Comparison of ENCODE assay signal across 12 mouse cellular contexts in the genomic region with DNA sequence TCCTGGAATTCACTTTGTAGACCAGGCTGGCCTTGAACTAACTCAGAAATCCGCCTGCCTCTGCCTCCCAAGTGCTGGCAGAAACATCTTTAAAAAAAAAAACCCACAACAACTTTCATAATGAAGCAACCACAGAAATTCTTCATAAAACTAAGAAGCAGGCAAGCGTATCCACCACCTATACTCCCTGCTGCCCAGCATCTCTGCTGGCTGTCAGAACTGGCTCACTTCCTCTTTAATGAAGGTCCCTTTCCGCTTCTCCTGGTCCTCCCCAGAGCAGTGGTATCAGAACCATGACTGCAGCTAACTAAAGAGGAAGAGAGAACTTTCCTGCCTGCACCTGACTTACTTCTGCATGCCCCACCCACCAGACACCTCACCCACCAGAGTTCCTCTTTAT. TPM values are rescaled to one million over a fixed set of nuclear protein-coding genes. Genes with fewer than 3 reads are reported as not detected.
DNase-seq lines count a peak whose midpoint lies in the region; ATAC-seq and TF ChIP-seq lines count a peak whose summit lies in the region.
"Had no signal": no experiment of that assay in that cellular context is flagged by ENCODE, and none has a peak within 500 bp of the region (broad histone marks: within the 10 kb centered on the region; RNA-seq: fewer than 3 reads in every experiment).

No protein-coding gene starts in this region.

- TF ChIP-seq EP300 in lung, postnatal 0 days (IDR thresholded peaks at IDR 0.05): no peak

- H3K9me3 ChIP-seq in lung, postnatal 0 days (ENCODE audit: low read length): no peaks in the 10 kb centered on the region
- no peaks in the 10 kb centered on the region for H3K9me3 ChIP-seq in hindbrain, embryonic 13.5 days
- H3K9me3 ChIP-seq: kidney, embryonic 15.5 days; limb, embryonic 10.5 days had no signal

- H3K27ac ChIP-seq in lung, postnatal 0 days (ENCODE audit: low read length): no peak overlapping the region
- H3K27ac ChIP-seq in hindbrain, embryonic 13.5 days: no peak overlapping the region
- H3K27ac ChIP-seq: kidney, embryonic 15.5 days; limb, embryonic 10.5 days had no signal

- no peak overlapping the region for H3K9ac ChIP-seq in lung, postnatal 0 days (replicated peaks; ENCODE audit: low read depth)
- no peak overlapping the region for H3K9ac ChIP-seq in hindbrain, embryonic 13.5 days
- H3K9ac ChIP-seq: kidney, embryonic 15.5 days had no signal

- no peak for TF ChIP-seq POLR2A in lung, adult 2 months (IDR thresholded peaks at IDR 0.05; ENCODE audit: borderline replicate concordance, extremely low read depth, low read depth, low read length)

- no peak overlapping the region for H3K4me3 ChIP-seq in lung, postnatal 0 days (ENCODE audit: low read depth, low read length)
- H3K4me3 ChIP-seq in lung, adult 2 months (replicated peaks; ENCODE audit: extremely low read depth, low read depth, low read length): no peak overlapping the region
- H3K4me3 ChIP-seq in hindbrain, embryonic 13.5 days: no peak overlapping the region
- H3K4me3 ChIP-seq: kidney, embryonic 15.5 days; limb, embryonic 10.5 days had no signal

- H3K4me2 ChIP-seq in lung, postnatal 0 days (replicated peaks; ENCODE audit: low read depth, low read length): no peak overlapping the region
- H3K4me2 ChIP-seq in hindbrain, embryonic 13.5 days: no peak overlapping the region
- H3K4me2 ChIP-seq: kidney, embryonic 15.5 days had no signal

- H3K27me3 ChIP-seq in lung, postnatal 0 days (replicated peaks; ENCODE audit: insufficient read depth, low read length): no peaks in the 10 kb centered on the region
- peaks cover 13% of the 10 kb centered on the region; the same call in 1 of the 2 replicates for H3K27me3 ChIP-seq in hindbrain, embryonic 13.5 days
- H3K27me3 ChIP-seq: kidney, embryonic 15.5 days had no signal

- DNase-seq in lung, postnatal 0 days (ENCODE audit: low spot score): peak; percentile 61
- no peak for DNase-seq in lung, adult 2 months
- peak; percentile 77 to 90 for DNase-seq in monocyte, adult 2 months (ENCODE audit: low read depth in 1 of 2, low spot score in 2 of 2)
- DNase-seq in left cerebral cortex, postnatal 14 days (ENCODE audit: low spot score in 2 of 2): no peak
- DNase-seq: cerebellum, adult 9-11 months; gastrocnemius, postnatal 36 days; right cerebral cortex, postnatal 25 days had no signal

- intact Hi-C loops in left cerebral cortex, postnatal 14 days (cut with DNase I): no loop called here

- WGBS in lung, postnatal 0 days: 93% methylated on average over 3 of the region's 3 CpGs
- WGBS in lung, adult 2 months: 83% methylated on average over 3 of the region's 3 CpGs
- WGBS in hindbrain, embryonic 13.5 days: 94% methylated on average over 3 of the region's 3 CpGs

- no peak; the same call in 1 of the 2 replicates for ATAC-seq in lung, postnatal 0 days
- ATAC-seq in granulocyte monocyte progenitor cell, adult 5-6 weeks (replicated peaks; ENCODE audit: poor library complexity, severe bottlenecking): peak; percentile 83
- ATAC-seq in hindbrain, embryonic 13.5 days (ENCODE audit: low FRiP score): no peak
- no peak for ATAC-seq in cerebellum, adult (ENCODE audit: insufficient number of reproducible peaks, low FRiP score, low TSS enrichment)

- TF ChIP-seq CTCF in lung, postnatal 0 days (IDR thresholded peaks at IDR 0.05): no peak
- TF ChIP-seq CTCF in lung, adult 2 months (IDR thresholded peaks at IDR 0.05; ENCODE audit: insufficient read depth, low read length): no peak

- no peaks in the 10 kb centered on the region; the same call in 1 of the 2 replicates for H3K4me1 ChIP-seq in lung, postnatal 0 days (ENCODE audit: insufficient read depth, low read depth, low read length)
- H3K4me1 ChIP-seq in lung, adult 2 months (ENCODE audit: control insufficient read depth, insufficient read depth, low read length): peaks cover 5% of the 10 kb centered on the region
- H3K4me1 ChIP-seq in hindbrain, embryonic 13.5 days (replicated peaks): peaks cover 8% of the 10 kb centered on the region
- H3K4me1 ChIP-seq: kidney, embryonic 15.5 days; limb, embryonic 10.5 days had no signal

- peaks cover 10% of the 10 kb centered on the region; the same call in 1 of the 2 replicates for H3K36me3 ChIP-seq in lung, postnatal 0 days (ENCODE audit: insufficient read depth, low read length)
- H3K36me3 ChIP-seq in hindbrain, embryonic 13.5 days: peaks cover 13% of the 10 kb centered on the region

RNA-seq across cellular contexts. Expression of gene Plekhm3, which starts 31.0 kb away (rescaled TPM):
- polyA plus RNA-seq in lung, postnatal 0 days (2015; fragmentation: Nextera tagmentation; extraction: Ambion mirVana): 4.7 and 5.8 TPM in 2 replicates
- polyA plus RNA-seq in lung, adult 2 months (2012; rRNA removed): 6.9 and 10.5 TPM in 2 replicates
- total RNA-seq in granulocyte monocyte progenitor cell, adult 5-6 weeks (2014; fragmentation: Nextera tagmentation): 12.5 and 13.5 TPM in 2 replicates
- 5.4 and 8.5 TPM in 2 replicates for total RNA-seq in granulocyte monocyte progenitor cell, adult 5-6 weeks (2017)
- polyA plus RNA-seq in hindbrain, embryonic 13.5 days (2015; fragmentation: Nextera tagmentation; extraction: Ambion mirVana): 10.9 and 11.1 TPM in 2 replicates
- total RNA-seq in left cerebral cortex, postnatal 14 days (2021): 10 to 100 TPM; 29.5 to 30.0 TPM

Comparison
In these comparisons a context has a peak if more than half of its experiments do, and no peak if none do; other contexts are left out.
1. DNase-seq: peak in lung, postnatal 0 days (single experiment) and monocyte, adult 2 months (2 of 2); none in lung, adult 2 months (single experiment) and left cerebral cortex, postnatal 14 days (0 of 2).